Mouse (Mus musculus): ENCODE results near the gene Fam131c.

DNA sequence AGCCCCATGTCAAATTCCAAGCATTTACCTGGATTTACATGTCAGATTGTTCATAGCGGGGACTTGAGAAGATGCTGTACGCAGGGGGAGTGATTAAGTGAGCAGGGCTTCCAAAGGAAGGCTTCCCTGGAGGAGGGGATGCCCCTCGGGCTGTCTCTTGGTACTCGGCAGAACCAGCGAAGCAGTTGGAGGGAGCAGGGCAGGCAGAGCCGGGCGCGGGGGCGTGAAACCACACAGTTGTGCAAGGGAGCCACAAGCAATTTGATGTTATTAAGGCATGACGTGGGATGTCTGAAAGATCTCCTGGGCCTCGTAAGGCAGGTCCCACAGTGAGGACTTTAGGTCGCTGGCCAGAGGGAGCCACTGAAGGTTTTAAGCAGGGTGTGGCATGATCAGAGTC is 38.1 kb upstream of the Fam131c start:
- no peak for TF ChIP-seq CTCF (IDR thresholded peaks at IDR 0.05)
- TF ChIP-seq EP300 (IDR thresholded peaks at IDR 0.05; ENCODE audit: insufficient read depth, low read depth, low read length): no peak
